Mouse (Mus musculus): ENCODE data around the gene Hist1h4j. TPM values are rescaled to one million over a fixed set of nuclear protein-coding genes. Genes with fewer than 3 reads are reported as not detected.
A peak's percentile ranks its signal among the peaks of the same experiment; 100 is the strongest.
"Not testable (repeated sequence)": the region's sequence is repeated elsewhere in the genome, so short reads cannot be mapped to it uniquely, and the experiment has no call there.

The Hist1h4j gene
- polyA plus RNA-seq (2016; fragmentation: Nextera tagmentation; extraction: Ambion mirVana): 0.74 and 0.86 TPM in 2 replicates

DNA sequence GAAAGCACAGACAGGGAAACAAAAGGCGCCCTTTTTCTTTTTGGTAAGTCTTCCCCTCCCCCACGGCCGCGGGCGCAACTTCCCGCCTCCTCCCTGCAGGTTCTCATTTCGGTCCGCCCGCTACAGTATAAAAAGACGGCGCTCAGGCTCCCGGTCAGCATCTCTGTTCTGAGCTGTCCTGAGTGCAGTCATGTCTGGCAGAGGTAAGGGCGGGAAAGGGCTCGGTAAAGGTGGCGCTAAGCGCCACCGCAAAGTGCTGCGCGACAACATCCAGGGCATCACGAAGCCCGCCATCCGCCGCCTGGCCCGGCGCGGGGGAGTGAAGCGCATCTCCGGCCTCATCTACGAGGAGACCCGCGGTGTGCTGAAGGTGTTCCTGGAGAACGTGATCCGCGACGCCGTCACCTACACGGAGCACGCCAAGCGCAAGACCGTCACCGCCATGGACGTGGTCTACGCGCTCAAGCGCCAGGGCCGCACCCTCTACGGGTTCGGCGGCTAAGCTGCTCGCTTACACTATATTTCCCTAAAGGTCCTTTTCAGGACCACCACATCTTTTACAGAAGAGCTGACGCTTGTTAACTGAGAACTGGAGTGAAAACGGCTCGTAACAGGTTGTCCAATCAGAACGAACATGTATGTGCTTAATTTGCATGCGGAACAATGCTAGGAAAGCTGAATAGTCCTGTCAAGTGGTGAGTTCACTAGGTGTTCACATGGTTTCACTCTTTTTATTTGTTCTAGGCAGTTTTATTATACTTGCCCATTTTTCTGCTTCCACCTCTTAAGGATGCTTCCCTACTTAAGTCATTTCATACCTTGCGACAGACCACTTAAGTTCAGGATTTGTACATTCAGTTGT, at the start of gene Hist1h4j:
TSS of gene Hist1h4j (plus strand) at position 159 of the 862 bp plus-strand sequence.
- H3K36me3 ChIP-seq (replicated peaks); H3K27me3 ChIP-seq; H3K9me3 ChIP-seq: not testable (repeated sequence)
- ATAC-seq (ENCODE audit: low FRiP score): peak; percentile 93
- Histone ChIP-seq H3K4me2 (peak within 1 kb of the TSS; percentile 60), H3K4me3 (replicated peaks) (peak within 1 kb of the TSS; percentile 51), H3K27ac (peak within 1 kb of the TSS; percentile 98), H3K4me1 (peaks cover 16% of the 10 kb centered on the region; the same call in 1 of the 2 replicates), H3K9ac (peak within 1 kb of the TSS; percentile 56)
- WGBS: 0% methylated on average over 51 of the region's 56 CpGs

DNA sequence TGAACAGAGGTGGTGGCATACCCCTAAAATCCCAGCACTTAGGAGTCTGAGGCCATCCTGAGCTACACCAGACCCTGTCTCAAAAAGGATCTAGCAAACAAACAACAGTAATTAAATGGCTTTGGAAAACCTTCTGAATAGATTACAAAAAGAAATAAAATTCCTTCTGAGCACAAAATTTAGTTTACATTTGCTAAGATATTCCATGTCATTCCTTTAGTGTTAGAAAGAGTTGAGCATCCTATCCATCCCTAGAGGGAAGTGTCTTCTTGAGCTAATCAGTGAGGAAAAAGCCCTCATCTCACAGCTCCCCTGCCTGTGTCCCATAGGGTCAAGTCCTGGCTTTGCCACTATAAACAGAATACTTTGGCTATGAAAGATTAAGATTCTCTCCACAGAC, 37.1 kb upstream of the Hist1h4j start, which contains the start of gene Olfr1359:
TSS of gene Olfr1359 (plus strand) at position 301 of the 400 bp plus-strand sequence.
- Histone ChIP-seq H3K9me3 (no peaks in the 10 kb centered on the region), H3K36me3 (replicated peaks) (no peaks in the 10 kb centered on the region), H3K27ac (no peak within 1 kb of the TSS), H3K9ac (no peak within 1 kb of the TSS), H3K4me1 (no peaks in the 10 kb centered on the region), H3K4me2 (no peak within 1 kb of the TSS), H3K27me3 (no peaks in the 10 kb centered on the region), H3K4me3 (replicated peaks) (no peak within 1 kb of the TSS)
- ATAC-seq (ENCODE audit: low FRiP score): no peak

DNA sequence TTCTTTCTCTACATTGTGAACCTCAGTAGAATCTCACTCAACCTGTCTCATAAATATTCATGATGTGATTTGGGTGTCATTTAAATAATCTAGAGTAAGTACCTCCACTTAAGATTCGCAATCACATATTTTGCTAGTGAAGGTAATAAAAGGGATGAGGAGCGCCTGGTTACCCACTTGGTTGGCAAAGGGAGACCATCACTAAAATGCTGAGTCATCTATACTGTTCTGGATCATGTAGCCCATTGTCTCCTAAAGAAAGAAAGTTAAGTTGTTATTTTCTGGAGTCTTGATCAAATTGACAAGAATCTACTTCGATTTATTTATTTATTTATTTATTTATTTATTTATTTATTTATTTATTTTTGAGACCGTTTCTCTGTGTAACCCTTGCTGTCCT, 28.2 kb upstream of the Hist1h4j start:
- Histone ChIP-seq H3K4me2 (no peak overlapping the region), H3K9ac (no peak overlapping the region)

DNA sequence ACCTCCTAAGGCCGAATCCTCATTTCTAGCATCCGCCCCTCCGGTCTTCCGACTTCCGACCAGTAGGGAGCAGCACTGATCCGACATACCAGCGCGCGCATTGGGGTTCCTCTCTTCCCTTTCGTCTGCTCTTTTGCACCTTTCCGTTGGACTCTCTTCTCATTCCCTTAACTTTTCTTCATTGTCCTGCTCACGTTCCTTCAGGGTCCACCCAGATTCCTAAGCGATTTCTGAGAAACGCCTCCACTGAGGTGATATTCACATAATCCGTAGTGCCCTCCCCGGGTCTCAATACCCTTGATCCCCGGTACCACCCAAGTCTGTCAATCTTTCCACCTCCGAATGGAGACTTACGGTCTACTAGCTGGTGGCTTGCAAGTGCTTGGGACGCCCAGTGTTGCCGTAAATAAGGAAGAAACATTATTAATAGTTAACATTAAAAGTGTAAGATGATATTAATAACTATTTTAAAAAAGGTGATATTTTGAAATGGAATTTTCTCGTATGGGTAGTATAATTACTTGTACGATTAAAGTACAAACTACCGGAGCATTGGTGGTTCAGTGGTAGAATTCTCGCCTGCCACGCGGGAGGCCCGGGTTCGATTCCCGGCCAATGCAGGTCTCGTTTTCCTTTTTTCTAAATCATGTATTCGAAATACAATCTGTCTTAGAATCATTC, 24.7 kb upstream of the Hist1h4j start:
- peaks cover 10% of the 10 kb centered on the region for H3K4me1 ChIP-seq
- peak overlapping the region; percentile 53; the same call in 1 of the 2 replicates for H3K9ac ChIP-seq
- no peaks in the 10 kb centered on the region for H3K36me3 ChIP-seq (replicated peaks)
- no peaks in the 10 kb centered on the region for H3K9me3 ChIP-seq
- peak overlapping the region; percentile 45 for H3K4me2 ChIP-seq
- no peaks in the 10 kb centered on the region for H3K27me3 ChIP-seq
- ATAC-seq (ENCODE audit: low FRiP score): peak; percentile 75
- under 1% methylated on average over 32 of the region's 32 CpGs for WGBS
- peak overlapping the region; percentile 81 for H3K27ac ChIP-seq
- peak overlapping the region; percentile 55 for H3K4me3 ChIP-seq (replicated peaks)

More for the DNA sequence above, 28.2 kb upstream of the Hist1h4j start:
- 75% methylated on average over 4 of the region's 4 CpGs for WGBS
- Histone ChIP-seq H3K9me3 (no peaks in the 10 kb centered on the region), H3K4me1 (peaks cover 5% of the 10 kb centered on the region; the same call in 1 of the 2 replicates), H3K4me3 (replicated peaks) (no peak overlapping the region), H3K36me3 (replicated peaks) (no peaks in the 10 kb centered on the region), H3K27me3 (no peaks in the 10 kb centered on the region), H3K27ac (no peak overlapping the region)
- no peak for ATAC-seq (ENCODE audit: low FRiP score)

DNA sequence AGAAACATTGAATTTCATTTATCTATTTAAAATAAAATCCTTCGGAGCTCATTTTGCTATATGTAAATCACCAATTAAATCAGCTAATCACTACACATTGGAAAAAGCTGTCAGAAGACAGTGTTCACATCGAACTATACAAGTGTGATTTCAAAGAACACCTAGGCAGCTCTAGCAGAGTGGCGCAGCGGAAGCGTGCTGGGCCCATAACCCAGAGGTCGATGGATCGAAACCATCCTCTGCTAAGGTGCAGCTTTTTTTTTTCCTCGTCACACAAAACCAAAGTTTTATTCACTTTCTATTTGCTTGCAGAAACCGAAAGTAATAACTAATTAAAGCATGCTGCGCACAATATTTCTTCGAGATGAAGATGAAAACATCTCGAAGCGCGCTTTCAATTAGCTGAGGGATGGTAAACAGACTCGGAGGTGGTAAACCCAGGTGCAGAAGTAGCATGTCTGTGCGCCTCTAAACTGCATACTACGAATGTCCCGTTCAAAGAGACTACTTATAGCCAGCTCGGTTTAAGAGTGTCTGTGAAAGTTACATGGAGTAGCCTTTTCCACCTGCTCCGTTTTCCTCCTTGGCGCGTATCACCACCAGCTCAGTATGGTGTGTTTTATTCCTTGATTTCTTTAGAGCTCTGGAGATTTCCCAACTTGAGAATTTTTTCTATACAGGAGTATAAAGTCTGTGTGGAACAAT, 23.9 kb upstream of the Hist1h4j start:
- Histone ChIP-seq H3K4me3 (replicated peaks) (peak overlapping the region; percentile 40), H3K4me2 (peak overlapping the region; percentile 58), H3K27ac (peak overlapping the region; percentile 50; the same call in 1 of the 2 replicates), H3K4me1 (peaks cover 14% of the 10 kb centered on the region), H3K27me3 (no peaks in the 10 kb centered on the region), H3K36me3 (replicated peaks) (no peaks in the 10 kb centered on the region), H3K9me3 (no peaks in the 10 kb centered on the region), H3K9ac (peak overlapping the region; percentile 49)
- peak; percentile 82 for ATAC-seq (ENCODE audit: low FRiP score)
- WGBS: 2% methylated on average over 22 of the region's 22 CpGs

DNA sequence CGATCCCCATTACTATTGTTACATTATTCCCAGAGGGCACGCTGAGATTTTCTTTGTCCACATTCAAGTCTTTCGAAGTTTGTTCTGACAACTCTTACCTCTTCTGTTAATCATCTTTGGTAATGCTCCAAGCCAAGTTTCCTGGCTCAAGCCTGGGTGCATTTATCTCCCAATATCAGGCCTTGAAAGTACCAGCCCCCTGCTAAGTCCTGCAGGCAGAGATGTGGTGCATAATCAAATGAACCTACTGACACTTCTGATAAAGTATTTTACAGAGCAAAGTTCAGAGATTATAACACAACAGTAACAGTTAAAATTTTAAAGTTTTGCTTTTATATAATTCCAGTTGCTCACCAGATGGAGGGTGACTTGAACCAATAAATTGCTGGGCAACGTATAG, 23.2 kb upstream of the Hist1h4j start:
- H3K36me3 ChIP-seq (replicated peaks): no peaks in the 10 kb centered on the region
- H3K4me2 ChIP-seq: peak overlapping the region; percentile 58
- H3K27ac ChIP-seq: 0 out of 2 replicates have a peak overlapping the region, but pooled peaks have one; percentile 50
- WGBS: 28% methylated on average over 4 of the region's 4 CpGs
- H3K4me1 ChIP-seq: peaks cover 14% of the 10 kb centered on the region
- ATAC-seq (ENCODE audit: low FRiP score): no peak
- peak overlapping the region; percentile 40 for H3K4me3 ChIP-seq (replicated peaks)
- peak overlapping the region; percentile 49; the same call in 1 of the 2 replicates for H3K9ac ChIP-seq
- no peaks in the 10 kb centered on the region for H3K9me3 ChIP-seq
- H3K27me3 ChIP-seq: no peaks in the 10 kb centered on the region

DNA sequence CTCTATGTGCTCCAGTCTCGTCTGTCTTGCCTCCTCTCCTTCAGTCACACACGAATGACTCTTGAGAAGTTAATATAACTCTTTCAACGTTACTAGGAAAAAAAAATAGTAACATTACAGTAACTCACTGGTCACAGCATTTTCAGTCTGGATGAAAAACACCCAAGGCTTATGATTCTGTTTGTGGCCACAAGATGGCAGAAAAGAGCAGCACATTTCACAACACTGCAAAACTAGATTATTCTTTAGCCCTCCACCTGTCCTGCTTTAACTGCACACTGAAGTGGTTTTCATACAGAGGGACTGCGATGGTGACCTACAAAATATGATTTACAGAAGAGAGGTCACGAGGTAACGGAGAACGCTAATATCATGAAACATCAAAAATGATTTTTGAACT, 20.1 kb upstream of the Hist1h4j start:
- H3K27ac ChIP-seq: peak overlapping the region; percentile 96
- no peak for ATAC-seq (ENCODE audit: low FRiP score)
- peak overlapping the region; percentile 67 for H3K4me2 ChIP-seq
- WGBS: 2% methylated on average over 7 of the region's 7 CpGs
- H3K4me3 ChIP-seq (replicated peaks): peak overlapping the region; percentile 44
- peak overlapping the region; percentile 73 for H3K9ac ChIP-seq
- peaks cover 28% of the 10 kb centered on the region for H3K4me1 ChIP-seq
- no peaks in the 10 kb centered on the region for H3K36me3 ChIP-seq (replicated peaks)
- H3K27me3 ChIP-seq: no peaks in the 10 kb centered on the region
- H3K9me3 ChIP-seq: no peaks in the 10 kb centered on the region

DNA sequence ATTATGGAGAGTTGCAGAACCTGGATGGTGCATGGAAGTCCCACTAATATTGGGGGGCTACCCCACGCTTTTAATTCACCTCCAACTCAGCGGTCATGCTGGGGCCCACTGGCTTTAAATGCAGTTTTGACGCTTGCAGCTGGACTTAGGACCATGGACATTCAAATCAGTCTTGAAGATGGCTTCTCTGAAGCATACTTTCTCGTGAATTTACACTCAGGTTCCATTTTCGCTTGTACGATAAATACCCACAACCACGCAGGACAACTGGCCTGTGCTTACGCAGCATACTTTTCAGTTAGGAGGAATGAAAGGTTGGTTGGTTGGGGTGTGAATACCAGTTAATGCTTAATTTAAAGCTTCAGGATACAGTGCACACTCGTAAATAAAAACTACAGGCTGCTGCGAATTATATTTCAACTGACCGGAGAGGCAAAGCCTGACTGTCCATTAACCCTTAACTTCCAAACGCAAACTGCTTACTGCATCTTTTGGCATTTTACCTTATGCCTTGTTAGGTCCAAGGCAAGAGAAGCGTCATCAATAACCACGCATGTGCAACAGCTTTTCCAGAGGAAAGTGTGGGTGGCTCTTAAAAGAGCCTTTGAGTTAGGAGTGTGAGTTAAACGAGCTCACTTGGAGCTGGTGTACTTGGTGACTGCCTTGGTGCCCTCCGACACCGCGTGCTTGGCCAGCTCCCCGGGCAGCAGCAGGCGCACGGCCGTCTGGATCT, 19.6 kb upstream of the Hist1h4j start:
- Histone ChIP-seq H3K9ac (peak overlapping the region; percentile 73), H3K27ac (peak overlapping the region; percentile 96), H3K9me3 (no peaks in the 10 kb centered on the region), H3K4me1 (peaks cover 33% of the 10 kb centered on the region), H3K27me3 (no peaks in the 10 kb centered on the region), H3K4me3 (replicated peaks) (peak overlapping the region; percentile 44), H3K36me3 (replicated peaks) (no peaks in the 10 kb centered on the region), H3K4me2 (peak overlapping the region; percentile 67)
- under 1% methylated on average over 22 of the region's 22 CpGs for WGBS
- ATAC-seq (ENCODE audit: low FRiP score): no peak

DNA sequence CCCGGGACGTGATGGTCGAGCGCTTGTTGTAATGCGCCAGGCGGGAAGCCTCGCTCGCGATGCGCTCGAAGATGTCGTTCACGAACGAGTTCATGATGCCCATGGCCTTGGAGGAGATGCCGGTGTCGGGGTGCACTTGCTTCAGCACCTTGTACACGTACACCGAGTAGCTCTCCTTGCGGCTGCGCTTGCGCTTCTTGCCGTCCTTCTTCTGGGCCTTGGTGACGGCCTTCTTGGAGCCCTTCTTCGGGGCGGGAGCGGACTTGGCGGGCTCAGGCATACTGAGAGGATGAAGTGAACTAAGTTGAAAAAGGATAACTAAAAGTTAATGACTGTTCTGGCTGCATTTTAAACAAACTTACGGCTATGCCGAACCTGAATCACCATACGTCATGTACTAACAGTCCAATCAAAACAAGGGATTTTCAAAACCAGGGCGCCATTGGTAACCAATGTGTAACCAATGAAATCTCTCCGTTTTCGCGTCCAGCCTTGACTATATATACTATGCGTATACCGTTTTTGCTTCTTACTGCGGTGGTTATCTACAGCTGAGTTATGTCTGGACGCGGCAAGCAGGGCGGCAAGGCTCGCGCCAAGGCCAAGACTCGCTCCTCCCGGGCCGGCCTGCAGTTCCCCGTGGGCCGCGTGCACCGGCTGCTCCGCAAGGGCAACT, 18.9 kb upstream of the Hist1h4j start, which contains the start of the genes Hist1h2bl and Hist1h2ai:
TSS of gene Hist1h2bl (minus strand) at position 280 of the 676 bp plus-strand sequence.
TSS of gene Hist1h2ai (plus strand) at position 559 of the 676 bp plus-strand sequence.
- peak within 1 kb of the TSS; percentile 98 for H3K27ac ChIP-seq
- ATAC-seq (ENCODE audit: low FRiP score): peak; percentile 93
- WGBS: under 1% methylated on average over 39 of the region's 50 CpGs

DNA sequence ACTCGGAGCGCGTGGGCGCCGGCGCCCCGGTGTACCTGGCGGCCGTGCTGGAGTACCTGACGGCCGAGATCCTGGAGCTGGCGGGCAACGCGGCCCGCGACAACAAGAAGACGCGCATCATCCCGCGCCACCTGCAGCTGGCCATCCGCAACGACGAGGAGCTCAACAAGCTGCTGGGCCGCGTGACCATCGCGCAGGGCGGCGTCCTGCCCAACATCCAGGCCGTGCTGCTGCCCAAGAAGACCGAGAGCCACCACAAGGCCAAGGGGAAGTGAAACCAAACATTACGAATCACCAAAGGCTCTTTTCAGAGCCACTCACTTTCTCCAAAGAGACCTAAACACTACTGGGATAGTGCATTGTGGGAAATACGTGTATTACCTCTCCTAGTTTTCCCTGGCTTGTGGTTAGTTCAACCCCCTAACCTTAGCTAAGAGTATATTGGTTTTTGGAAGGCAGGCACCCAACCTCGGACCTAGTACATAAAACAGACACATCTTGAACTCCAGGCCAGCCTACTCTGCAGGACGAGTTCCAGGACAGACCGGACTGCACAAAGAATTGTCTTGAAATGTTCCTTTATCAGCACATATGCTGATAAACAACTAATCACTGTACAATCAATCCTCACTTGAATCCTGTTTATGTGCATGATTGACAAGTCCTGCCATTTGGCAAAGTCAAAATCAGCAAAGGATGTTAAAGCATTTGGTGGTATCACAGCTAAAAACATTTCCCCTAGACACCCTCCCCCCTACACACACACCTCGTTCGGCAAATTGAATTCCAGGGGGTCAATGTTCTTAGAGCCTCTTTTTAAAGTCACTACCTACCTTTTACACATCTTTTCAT, 18.1 kb upstream of the Hist1h4j start:
- not testable (repeated sequence) for H3K36me3 ChIP-seq (replicated peaks); H3K9me3 ChIP-seq; H3K27me3 ChIP-seq
- Histone ChIP-seq H3K4me3 (replicated peaks) (peak overlapping the region; percentile 44), H3K4me1 (peaks cover 36% of the 10 kb centered on the region), H3K27ac (peak overlapping the region; percentile 98), H3K9ac (peak overlapping the region; percentile 76), H3K4me2 (peak overlapping the region; percentile 72)
- ATAC-seq (ENCODE audit: low FRiP score): peak; percentile 15; the same call in 1 of the 2 replicates
- WGBS: under 1% methylated on average over 12 of the region's 38 CpGs

More for the DNA sequence above, 18.9 kb upstream of the Hist1h4j start, which contains the start of the genes Hist1h2bl and Hist1h2ai:
- H3K36me3 ChIP-seq (replicated peaks); H3K9me3 ChIP-seq; H3K27me3 ChIP-seq: not testable (repeated sequence)
- Histone ChIP-seq H3K4me2 (peak within 1 kb of the TSS; percentile 72), H3K9ac (peak within 1 kb of the TSS; percentile 76), H3K4me3 (replicated peaks) (peak within 1 kb of the TSS; percentile 44), H3K4me1 (peaks cover 38% of the 10 kb centered on the region)

All from forebrain, embryonic 12.5 days (tissue).